Mouse (Mus musculus) central nervous system, embryonic 14 days (tissue): Measurements from ENCODE around the gene Gm49352. TPM values are rescaled to one million over a fixed set of nuclear protein-coding genes. Genes with fewer than 3 reads are reported as not detected.

Experiments
- polyA plus RNA-seq: library from polyadenylated mRNA; depleted of rRNA; stranded (reverse); fragments of >200 nt; gene quantifications from 2 replicates; pipeline ENCODE4 v1.2.3, GENCODE M21; 2012; rRNA removed

Gene Gm49352
- not detected in 2 replicates for polyA plus RNA-seq

GRCm38 (mm10) chr13:61568074-61568473, at the start of gene Gm49352:
TSS of gene Gm49352 (minus strand) at chr13:61568174.

DNA sequence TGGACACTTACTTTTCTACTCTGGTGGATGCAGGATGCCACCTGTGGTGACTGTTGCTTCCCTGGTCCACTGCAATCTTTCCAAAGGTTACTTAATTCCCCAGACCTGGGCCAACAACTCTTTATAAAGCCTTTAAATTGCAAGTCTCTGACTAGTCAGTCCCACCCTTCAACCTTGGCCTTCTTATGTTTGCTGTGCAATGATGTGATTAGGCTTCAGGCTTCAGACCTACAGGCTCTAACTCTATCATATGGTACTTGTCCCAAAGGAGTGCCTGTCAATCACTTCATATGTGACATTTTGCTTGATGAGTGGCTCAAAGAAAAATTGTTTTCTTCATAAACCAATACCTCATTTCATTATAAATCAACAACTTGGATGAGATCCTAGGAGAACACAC, 2.1 kb upstream of the Gm49352 start, which contains the start of gene Cts3:
TSS of gene Cts3 (minus strand) at position 101 of the 400 bp plus-strand sequence.

DNA sequence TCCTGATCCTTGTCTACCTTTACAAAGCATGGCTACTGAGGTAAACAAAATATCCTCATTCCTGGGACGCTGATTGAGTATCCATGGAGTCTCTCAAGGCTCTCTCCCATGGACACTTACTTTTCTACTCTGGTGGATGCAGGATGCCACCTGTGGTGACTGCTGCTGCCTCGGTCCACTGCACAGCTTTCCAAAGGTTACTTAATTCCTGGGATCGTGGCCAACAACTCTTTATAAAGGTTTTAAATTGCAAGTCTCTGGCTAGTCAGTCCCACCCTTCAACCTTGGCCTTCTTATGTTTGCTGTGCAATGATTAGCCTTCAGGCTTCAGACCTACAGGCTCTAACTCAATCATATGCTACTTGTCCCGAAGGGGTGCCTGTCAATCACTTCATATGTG, 26.3 kb downstream of the Gm49352 start, which contains the start of gene Ctsm:
TSS of gene Ctsm (minus strand) at position 209 of the 400 bp plus-strand sequence.

Other genes with a start within 250 kb of the Gm49352 start
- not detected in 2 replicates for gene Cts7, start 210.0 kb downstream of the Gm49352 start, polyA plus RNA-seq
- gene Ctsm, start 26.3 kb downstream of the Gm49352 start, polyA plus RNA-seq: not detected in 2 replicates
- not detected in 2 replicates for gene Cts3, start 2.0 kb upstream of the Gm49352 start, polyA plus RNA-seq